In genomic region chr10:114737581-114737980, GRCm38 (mm10) we compare ENCODE assay signal across 23 mouse cellular contexts.
DNase-seq lines count a peak whose midpoint lies in the region; ATAC-seq lines count a peak whose summit lies in the region.
"Had no signal": no experiment of that assay in that cellular context is flagged by ENCODE, and none has a peak within 500 bp of the region (broad histone marks: within the 10 kb centered on the region; RNA-seq: fewer than 3 reads in every experiment).

No protein-coding gene starts in this region.

- H3K27me3 ChIP-seq in midbrain, embryonic 14.5 days (ENCODE audit: control insufficient read depth, insufficient read depth, low read length), result no peaks in the 10 kb centered on the region
- H3K27me3 ChIP-seq: embryonic facial prominence, embryonic 13.5 days; forebrain, embryonic 12.5 days; heart, embryonic 15.5 days had no signal

- H3K4me1 ChIP-seq in midbrain, embryonic 14.5 days (ENCODE audit: control insufficient read depth, insufficient read depth, low read length), result no peaks in the 10 kb centered on the region
- H3K4me1 ChIP-seq: forebrain, embryonic 12.5 days; heart, embryonic 15.5 days; hindbrain, embryonic 10.5 days had no signal

- no peak overlapping the region for H3K4me2 ChIP-seq in midbrain, embryonic 14.5 days (ENCODE audit: low read length)
- H3K4me2 ChIP-seq: embryonic facial prominence, embryonic 13.5 days; forebrain, embryonic 12.5 days; heart, embryonic 11.5 days; heart, embryonic 15.5 days; hindbrain, embryonic 14.5 days had no signal

- H3K4me3 ChIP-seq in midbrain, embryonic 14.5 days (replicated peaks; ENCODE audit: low read depth, low read length), result no peak overlapping the region
- H3K4me3 ChIP-seq: embryonic facial prominence, embryonic 13.5 days; forebrain, embryonic 12.5 days; heart, adult 2 months; heart, embryonic 15.5 days; hindbrain, embryonic 10.5 days had no signal

- no peaks in the 10 kb centered on the region for H3K36me3 ChIP-seq in midbrain, embryonic 14.5 days (ENCODE audit: control insufficient read depth, insufficient read depth, low read length)
- H3K36me3 ChIP-seq: embryonic facial prominence, embryonic 13.5 days; forebrain, embryonic 12.5 days; G1E; heart, embryonic 15.5 days; hindbrain, embryonic 10.5 days had no signal

- WGBS in midbrain, embryonic 14.5 days, result 93% methylated on average over 2 of the region's 2 CpGs

- no peak overlapping the region for H3K27ac ChIP-seq in midbrain, embryonic 14.5 days (replicated peaks; ENCODE audit: low read depth, low read length)
- H3K27ac ChIP-seq: embryonic facial prominence, embryonic 13.5 days; forebrain, embryonic 12.5 days; heart, adult 2 months; heart, embryonic 15.5 days; hindbrain, embryonic 10.5 days; hindbrain, embryonic 14.5 days had no signal

- H3K9ac ChIP-seq in midbrain, embryonic 14.5 days (replicated peaks; ENCODE audit: low read length), result no peak overlapping the region
- H3K9ac ChIP-seq: embryonic facial prominence, embryonic 13.5 days; forebrain, embryonic 12.5 days; heart, embryonic 15.5 days; hindbrain, embryonic 14.5 days had no signal

- peak; percentile 34 for DNase-seq in layer of hippocampus, adult 9-11 months
- DNase-seq in layer of hippocampus, adult 8-10 months (ENCODE audit: low spot score in 2 of 2), result no peak
- DNase-seq in right cerebral cortex, adult 18-20 months, result peak; percentile 52
- no peak for DNase-seq in right cerebral cortex, postnatal 14 days
- DNase-seq in brain, adult 2 months (ENCODE audit: low read depth, low spot score), result peak; percentile 80
- DNase-seq in telencephalon, adult 2 months (ENCODE audit: low read depth, low spot score), result peak; percentile 79
- no peak for DNase-seq in midbrain, embryonic 14.5 days
- DNase-seq: adrenal gland, postnatal 10 days; cerebellum, adult 18-20 months; cerebellum, adult 9-11 months; cerebellum, postnatal 36 days; gastrocnemius, postnatal 10 days; heart, adult 2 months; heart, postnatal 14 days had no signal

- no peaks in the 10 kb centered on the region for H3K9me3 ChIP-seq in midbrain, embryonic 14.5 days (ENCODE audit: control insufficient read depth, low read length)
- H3K9me3 ChIP-seq: embryonic facial prominence, embryonic 13.5 days; forebrain, embryonic 12.5 days; heart, embryonic 15.5 days; hindbrain, embryonic 10.5 days had no signal

- no peak for ATAC-seq in midbrain, embryonic 14.5 days (ENCODE audit: low FRiP score, low TSS enrichment)
- ATAC-seq: CD4-positive, CD25-positive, alpha-beta regulatory T cell, adult 4 months; forebrain, embryonic 16.5 days had no signal

Comparison
In these comparisons a context has a peak if more than half of its experiments do, and no peak if none do; other contexts are left out.
1. DNase-seq: peak in layer of hippocampus, adult 9-11 months (single experiment), right cerebral cortex, adult 18-20 months (single experiment), brain, adult 2 months (single experiment) and telencephalon, adult 2 months (single experiment); none in layer of hippocampus, adult 8-10 months (0 of 2), right cerebral cortex, postnatal 14 days (single experiment) and midbrain, embryonic 14.5 days (single experiment).